Mouse (Mus musculus): ENCODE measurements at regions not wholly inside any gene's neighbourhood (a gene's known extent, or its start where the extent isn't known, plus 50 kb on each side); places are given as distances from the start of the nearest gene placed in this dataset.
A peak's percentile ranks its signal among the peaks of the same experiment; 100 is the strongest.

DNA sequence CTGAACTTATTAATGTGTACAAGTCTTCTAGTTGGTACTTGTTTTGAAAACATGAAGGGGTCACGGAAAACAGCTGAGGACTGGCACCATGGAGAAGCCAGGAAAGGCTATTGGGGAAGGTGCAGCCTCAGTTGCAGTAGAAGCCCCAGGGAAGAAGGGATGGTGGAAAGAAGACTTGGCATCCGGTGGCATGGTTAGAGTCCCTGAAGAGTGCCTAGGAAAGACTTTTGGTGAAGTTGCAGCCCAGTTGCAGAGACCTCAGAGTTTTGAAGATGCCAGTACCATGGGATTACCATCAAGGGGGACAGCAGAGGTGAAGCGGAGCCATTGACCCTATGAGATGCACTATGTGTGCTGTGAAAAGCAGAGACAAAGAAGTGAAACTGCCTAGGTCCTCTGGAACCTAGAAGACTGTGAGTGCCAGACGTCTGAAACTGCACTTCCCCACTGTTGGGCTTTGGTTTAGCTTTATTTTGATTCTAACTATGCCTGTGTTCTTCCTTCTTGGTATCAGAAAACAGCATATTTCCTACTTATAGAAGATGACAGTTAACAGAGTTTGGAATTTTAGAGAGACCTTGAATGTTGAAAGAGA lies 96.9 kb upstream of the Zfp648 start:
- ATAC-seq (replicated peaks; ENCODE audit: low FRiP score, low TSS enrichment, poor library complexity, severe bottlenecking) = no peak

GRCm38 (mm10) chr1:154104779-154105178 lies 96.2 kb upstream of the Zfp648 start:
- ATAC-seq (replicated peaks; ENCODE audit: low FRiP score, low TSS enrichment, poor library complexity, severe bottlenecking) = no peak

DNA sequence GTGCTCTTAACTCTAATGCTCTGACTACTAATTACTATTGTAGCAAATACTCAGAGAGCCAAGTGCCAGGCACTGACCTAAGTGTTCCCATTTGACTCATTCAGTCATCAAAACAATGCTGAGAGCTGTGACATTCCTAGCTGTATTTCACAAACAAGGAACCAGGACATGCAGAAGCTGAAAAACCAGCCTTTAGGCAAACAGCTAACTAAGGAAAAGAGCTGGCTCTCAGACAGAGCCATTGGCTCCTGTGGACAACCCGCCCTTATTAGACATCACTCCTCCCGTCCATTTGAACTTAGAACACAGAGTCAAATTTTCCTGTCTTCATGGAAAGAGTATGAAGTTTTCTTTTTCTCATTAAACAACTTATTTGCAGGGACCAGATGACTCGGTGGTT lies 88.5 kb upstream of the Zfp648 start:
- ATAC-seq (replicated peaks; ENCODE audit: low FRiP score, low TSS enrichment, poor library complexity, severe bottlenecking) = no peak

DNA sequence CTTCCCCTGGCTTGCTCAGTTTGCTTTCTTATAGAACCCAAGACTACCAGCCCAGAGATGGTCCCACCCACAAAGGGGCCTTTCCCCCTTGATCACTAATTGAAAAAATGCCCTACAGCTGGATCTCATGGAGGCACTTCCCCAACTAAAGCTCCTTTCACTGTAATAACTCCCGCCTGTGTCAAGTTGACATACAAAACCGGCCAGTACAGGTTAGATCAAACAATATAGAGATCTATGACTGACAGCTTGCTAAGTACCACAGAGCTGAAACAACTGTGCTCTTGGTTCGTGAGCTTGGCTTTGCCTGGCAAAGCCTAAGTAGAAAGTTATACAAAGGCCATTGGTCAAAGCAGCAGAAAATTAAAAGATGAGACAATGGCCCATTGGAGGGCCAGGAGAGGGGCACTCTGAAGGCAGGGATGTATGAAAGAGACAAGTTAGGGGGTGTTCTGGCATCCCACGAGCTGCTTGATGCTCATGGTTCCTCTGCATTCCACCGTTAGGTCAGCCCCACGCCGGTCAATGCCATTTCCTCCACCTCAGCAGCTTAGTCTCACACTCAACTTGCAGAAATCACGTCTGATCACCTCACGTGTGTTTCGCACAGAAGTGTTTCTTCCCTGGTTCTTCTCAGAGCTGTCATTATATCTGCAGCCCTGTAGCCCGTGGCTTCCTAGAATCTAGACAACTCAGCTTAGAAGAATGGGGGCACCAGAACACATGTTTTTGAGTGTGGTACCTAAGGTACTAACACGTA lies 87.5 kb upstream of the Zfp648 start:
- ATAC-seq (replicated peaks; ENCODE audit: low FRiP score, low TSS enrichment, poor library complexity, severe bottlenecking) = no peak

DNA sequence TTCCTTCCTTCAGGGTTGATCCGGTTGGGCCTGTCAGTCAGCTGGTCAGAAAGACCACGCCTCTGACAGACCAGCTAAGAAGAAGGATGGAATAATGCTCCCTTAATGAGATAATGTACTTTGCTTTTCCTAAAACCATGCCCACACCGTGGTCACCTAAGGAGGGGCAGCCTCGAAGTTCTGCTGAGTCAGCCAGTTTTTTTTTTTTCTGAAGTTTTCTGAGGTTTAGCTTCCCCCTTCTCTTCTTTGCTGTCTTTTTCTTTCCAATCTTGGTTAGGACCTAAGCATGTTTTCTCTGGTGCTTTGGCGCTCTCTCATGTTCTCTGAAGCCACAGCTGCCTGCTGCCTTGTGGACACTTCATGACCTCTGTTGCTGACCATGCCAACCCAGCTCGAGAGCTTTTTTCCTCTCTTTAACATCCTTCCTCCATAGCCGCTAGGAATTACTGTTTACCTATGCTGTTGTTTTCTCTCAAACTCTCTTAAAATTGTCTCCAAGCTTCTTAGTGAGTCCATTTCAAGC lies 84.7 kb upstream of the Zfp648 start:
- ATAC-seq (replicated peaks; ENCODE audit: low FRiP score, low TSS enrichment, poor library complexity, severe bottlenecking) = no peak

GRCm38 (mm10) chr1:154117346-154117687 lies 83.7 kb upstream of the Zfp648 start:
- ATAC-seq (replicated peaks; ENCODE audit: low FRiP score, low TSS enrichment, poor library complexity, severe bottlenecking) = peak; percentile 8; the same call in 1 of the 2 replicates

DNA sequence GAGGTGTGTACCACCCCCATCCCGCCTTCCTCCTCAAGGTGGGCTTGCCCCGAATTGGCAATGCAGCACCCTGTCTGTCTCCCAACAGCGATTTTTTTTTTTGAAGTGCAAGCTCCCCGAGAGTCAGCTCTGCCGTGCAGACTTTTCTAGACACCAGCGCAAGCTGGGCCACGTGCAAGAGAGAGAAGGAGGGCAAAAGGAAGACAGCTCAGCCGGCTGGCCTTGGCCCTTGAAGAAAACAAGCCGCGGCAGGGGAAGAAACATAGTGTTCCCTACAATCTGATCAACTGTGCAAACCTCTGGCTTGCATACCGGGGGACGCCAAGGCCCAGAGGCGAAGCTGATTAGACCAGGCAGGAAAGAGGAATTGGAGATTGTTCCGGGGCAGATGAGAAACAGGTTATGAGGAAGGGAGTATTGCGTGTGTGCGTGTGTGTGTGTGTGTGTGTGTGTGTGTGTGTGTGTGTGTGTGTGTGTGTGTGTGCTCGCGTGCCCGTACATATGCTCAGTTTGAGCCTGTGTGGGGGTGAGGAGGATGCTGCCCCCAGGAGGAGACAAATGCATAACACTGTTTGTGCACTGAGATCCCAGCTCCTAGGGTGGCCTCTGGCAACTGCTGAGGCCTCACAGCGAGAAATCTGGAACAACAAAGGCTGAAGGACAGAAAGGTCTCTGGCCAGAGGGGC lies 83.2 kb upstream of the Zfp648 start:
- ATAC-seq (replicated peaks; ENCODE audit: low FRiP score, low TSS enrichment, poor library complexity, severe bottlenecking) = peak; percentile 93

GRCm38 (mm10) chr1:154118374-154119004 lies 82.5 kb upstream of the Zfp648 start:
- ATAC-seq (replicated peaks; ENCODE audit: low FRiP score, low TSS enrichment, poor library complexity, severe bottlenecking) = peak; percentile 82

- ATAC-seq (replicated peaks; ENCODE audit: low FRiP score, low TSS enrichment, poor library complexity, severe bottlenecking) = no peak
Observed at GRCm38 (mm10) chr1:154119611-154120010, 81.4 kb upstream of the Zfp648 start.

DNA sequence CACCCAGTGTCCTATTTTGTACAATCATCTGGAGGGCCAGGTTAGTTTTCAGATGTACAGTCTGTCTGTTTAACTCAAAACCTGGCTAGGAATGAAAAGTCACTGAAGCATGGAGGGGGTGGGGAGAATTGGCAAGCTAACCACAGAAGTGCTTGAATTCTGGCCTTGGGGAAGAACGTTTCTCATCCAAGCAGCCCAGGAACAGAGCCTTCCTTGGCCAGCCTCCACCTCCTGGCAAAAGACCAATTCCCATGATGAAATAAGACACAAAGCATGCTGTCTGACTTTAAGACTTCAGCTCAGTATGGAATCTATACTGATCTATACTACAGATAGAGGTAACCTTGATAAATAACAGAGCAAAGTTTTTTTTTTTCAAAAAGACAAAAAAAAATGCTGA lies 80.3 kb upstream of the Zfp648 start:
- ATAC-seq (replicated peaks; ENCODE audit: low FRiP score, low TSS enrichment, poor library complexity, severe bottlenecking) = no peak

GRCm38 (mm10) chr1:154124981-154125380 lies 76.0 kb upstream of the Zfp648 start:
- no peak for ATAC-seq (replicated peaks; ENCODE audit: low FRiP score, low TSS enrichment, poor library complexity, severe bottlenecking)

DNA sequence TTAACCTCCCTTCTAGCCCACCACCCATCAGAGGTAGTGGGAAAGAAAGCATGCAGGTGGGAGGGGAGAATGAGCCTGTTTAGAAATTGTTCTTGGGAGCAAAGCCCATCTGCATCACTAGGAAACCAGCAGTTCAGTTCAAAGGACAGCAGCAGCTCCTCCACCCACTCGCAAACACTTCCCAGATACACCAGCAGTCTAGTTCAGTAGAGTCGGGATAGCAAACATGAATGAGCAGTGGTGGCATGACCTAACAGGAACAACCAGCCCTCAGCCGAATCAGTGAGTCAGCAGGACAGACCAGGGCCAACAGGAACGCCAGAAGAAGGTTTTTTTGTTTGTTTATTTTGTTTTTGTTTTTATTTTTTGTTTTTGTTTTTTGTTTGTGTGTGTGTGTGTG lies 74.5 kb upstream of the Zfp648 start:
- ATAC-seq (replicated peaks; ENCODE audit: low FRiP score, low TSS enrichment, poor library complexity, severe bottlenecking) = no peak

GRCm38 (mm10) chr1:154139488-154139887 lies 61.5 kb upstream of the Zfp648 start:
- ATAC-seq (replicated peaks; ENCODE audit: low FRiP score, low TSS enrichment, poor library complexity, severe bottlenecking) = no peak

DNA sequence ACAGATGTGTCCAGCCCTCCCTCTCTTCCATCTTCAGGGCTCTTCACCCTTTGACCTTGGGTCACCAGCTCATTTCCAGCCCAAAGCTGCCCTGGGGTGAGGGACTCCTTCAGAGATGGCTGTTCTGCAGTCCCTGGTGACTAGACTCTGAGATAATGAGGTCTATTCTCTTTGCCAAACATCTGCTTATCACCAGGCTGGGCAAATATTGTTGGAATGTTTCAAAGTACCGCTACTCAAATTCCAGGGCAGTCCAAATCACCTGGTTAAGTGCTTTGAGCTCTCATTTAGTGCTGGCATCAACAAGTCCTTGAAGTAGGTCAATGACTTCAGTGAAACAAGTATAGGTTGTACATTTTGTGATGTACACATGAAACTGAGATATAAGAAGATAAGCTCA lies 57.3 kb upstream of the Zfp648 start:
- no peak for ATAC-seq (replicated peaks; ENCODE audit: low FRiP score, low TSS enrichment, poor library complexity, severe bottlenecking)

DNA sequence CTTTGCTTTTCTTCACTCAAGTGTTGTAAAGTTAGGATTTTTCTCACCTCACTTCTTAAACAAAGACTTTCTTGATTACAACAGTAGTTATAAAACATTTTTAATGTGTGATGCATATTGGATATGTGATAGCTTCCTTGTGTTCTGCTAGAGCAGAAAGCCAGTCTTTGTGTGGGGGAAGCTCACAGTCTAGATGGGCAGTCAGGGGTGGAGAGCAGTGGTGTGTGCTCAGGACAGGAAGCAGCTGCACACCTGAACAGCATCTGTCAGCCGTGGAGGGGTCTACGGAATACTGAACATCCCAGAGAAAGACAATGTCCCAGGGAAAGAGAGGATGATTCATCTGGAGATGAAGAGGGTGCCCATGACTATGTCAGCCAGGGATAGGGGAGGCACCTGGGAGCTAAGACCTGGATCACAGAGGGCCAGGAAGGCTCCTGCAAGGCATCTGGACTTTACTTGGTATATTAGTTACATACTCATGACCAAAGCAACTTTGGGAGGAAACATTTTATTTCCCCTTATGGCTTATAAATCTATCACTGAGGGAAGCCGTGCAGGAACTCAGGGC lies 53.9 kb upstream of the Zfp648 start:
- ATAC-seq (replicated peaks; ENCODE audit: low FRiP score, low TSS enrichment, poor library complexity, severe bottlenecking) = no peak

DNA sequence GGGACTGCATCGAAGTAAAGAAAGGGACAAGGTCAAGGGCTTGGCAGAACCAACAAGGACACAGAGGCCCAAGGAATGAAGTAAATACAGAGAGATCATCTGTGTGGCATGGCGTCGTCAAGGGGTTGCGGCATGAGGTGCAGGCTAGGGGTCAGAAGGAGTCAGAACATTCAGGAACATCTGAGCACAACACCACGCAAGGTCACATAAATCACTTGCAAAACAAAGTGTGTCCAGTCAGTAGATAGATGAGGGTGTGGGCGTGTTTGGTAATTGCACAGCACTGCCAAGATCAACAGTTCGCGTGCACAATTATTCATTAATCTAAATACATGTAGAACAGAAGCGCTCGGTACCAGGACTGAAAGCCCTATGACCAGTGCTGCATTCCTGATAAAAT lies 52.0 kb upstream of the Zfp648 start:
- ATAC-seq (replicated peaks; ENCODE audit: low FRiP score, low TSS enrichment, poor library complexity, severe bottlenecking) = no peak

DNA sequence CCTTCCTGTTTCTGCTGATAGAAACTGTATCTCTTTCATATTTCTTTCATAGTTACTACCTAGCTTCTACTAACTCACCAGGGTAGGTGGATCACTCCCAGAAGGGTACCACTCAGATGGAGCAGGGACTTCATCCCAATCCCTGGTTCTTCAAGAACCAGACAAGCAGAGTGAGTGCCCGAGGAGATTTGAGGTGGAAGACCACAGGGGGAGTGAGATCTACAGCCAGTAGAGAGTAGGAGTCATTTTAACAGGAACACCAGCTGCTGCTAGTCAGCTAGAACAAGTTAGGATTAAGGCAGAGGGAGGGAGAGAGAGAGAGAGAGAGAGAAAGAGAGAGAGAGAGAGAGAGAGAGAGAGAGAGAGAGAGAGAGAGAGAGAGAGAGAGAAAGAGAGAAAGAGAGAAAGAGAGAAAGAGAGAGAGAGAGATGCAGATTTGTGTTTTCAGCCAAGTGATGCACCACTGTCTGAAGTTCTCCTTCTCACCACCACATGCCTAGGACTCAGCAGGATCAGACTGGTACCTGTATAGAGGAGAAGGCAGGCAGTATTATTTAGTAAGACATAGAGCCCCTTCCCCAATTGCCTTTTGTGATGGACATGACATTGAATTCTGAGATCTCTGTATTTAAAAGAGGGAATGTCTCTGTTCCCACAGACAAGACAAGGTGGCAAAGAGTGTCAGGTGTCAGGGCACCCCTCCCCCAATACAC lies 51.4 kb upstream of the Zfp648 start:
- ATAC-seq (replicated peaks; ENCODE audit: low FRiP score, low TSS enrichment, poor library complexity, severe bottlenecking) = no peak

- no peak for ATAC-seq (replicated peaks; ENCODE audit: low FRiP score, low TSS enrichment, poor library complexity, severe bottlenecking)
Observed at GRCm38 (mm10) chr1:154150167-154150851, 50.7 kb upstream of the Zfp648 start.

Data from megakaryocyte-erythroid progenitor cell, adult 5-6 weeks (primary cell).